Mouse (Mus musculus) embryonic facial prominence, embryonic 10.5 days (tissue): ENCODE data around the gene Esyt2. TPM values are rescaled to one million over a fixed set of nuclear protein-coding genes. Genes with fewer than 3 reads are reported as not detected.

Experiments used
- DNase-seq: peaks from one replicate; pipeline ENCODE4 v3.0.0-alpha.2; 2017; ENCODE audit warnings: low spot score
- H3K27ac ChIP-seq: fragments of 300-500 bp; sonication (generic); replicated peaks from 2 replicates; pipeline ENCODE4 v1.5.1; 2016; ENCODE audit warnings: mild to moderate bottlenecking
- H3K27me3 ChIP-seq: fragments of 300-500 bp; sonication (generic); replicated peaks from 2 replicates; pipeline ENCODE4 v1.6.1; 2016; ENCODE audit warnings: low read depth, mild to moderate bottlenecking; ENCODE audit not compliant: poor library complexity, severe bottlenecking
- H3K36me3 ChIP-seq: fragments of 300-500 bp; sonication (generic); replicated peaks from 2 replicates; pipeline ENCODE4 v1.6.1; 2016; ENCODE audit warnings: mild to moderate bottlenecking, moderate library complexity
- H3K4me1 ChIP-seq: fragments of 300-500 bp; sonication (generic); 2 replicates; pipeline ENCODE4 v1.6.1; 2016
- H3K4me3 ChIP-seq: fragments of 300-500 bp; sonication (generic); 2 replicates; pipeline ENCODE4 v1.5.1; 2016; ENCODE audit warnings: mild to moderate bottlenecking, moderate library complexity
- H3K9me3 ChIP-seq: fragments of 300-500 bp; sonication (generic); 2 replicates; pipeline ENCODE4 v1.6.1; 2016; ENCODE audit warnings: mild to moderate bottlenecking
- WGBS: fragments of 180-500 bp; shearing (Covaris S2); methylation state at CpG from one replicate; pipeline ENCODE4 v1.1.7; 2016; 5-methylcytosine and 5-hydroxymethylcytosine counted together
- polyA plus RNA-seq: library from polyadenylated mRNA; unstranded; fragments of >200 nt; fragmentation: Nextera tagmentation; extraction: Ambion mirVana; gene quantifications from 2 replicates; pipeline ENCODE4 v1.2.1, GENCODE M21; 2016

Esyt2 gene
- polyA plus RNA-seq, 1 experiment from 2014 or later = 14.0 TPM

DNA sequence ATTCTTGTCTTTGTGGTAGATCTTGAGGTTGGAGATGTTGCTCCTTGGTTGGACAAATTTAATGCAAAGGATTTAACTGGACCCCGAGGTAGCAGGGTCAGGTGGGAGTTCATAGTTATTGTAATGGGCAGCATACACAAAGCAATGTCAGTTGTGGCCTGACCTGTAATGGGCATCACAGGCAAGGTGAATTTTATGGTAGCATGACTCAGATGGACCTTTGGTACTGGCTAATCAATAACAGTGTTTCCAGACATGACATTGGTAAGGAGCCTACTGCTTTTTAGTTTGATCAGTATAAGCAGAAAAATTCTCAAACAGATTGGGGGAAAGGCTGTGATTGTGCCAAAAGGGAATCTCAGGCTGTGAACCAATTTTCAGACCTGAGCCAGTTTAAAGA is 105.8 kb downstream of the Esyt2 start:
- Histone ChIP-seq H3K4me3 (no peak overlapping the region), H3K36me3 (no peaks in the 10 kb centered on the region), H3K9me3 (no peaks in the 10 kb centered on the region), H3K4me1 (no peaks in the 10 kb centered on the region), H3K27ac (no peak overlapping the region), H3K27me3 (no peaks in the 10 kb centered on the region)
- 84% methylated on average over 1 of the region's 1 CpGs for WGBS
- DNase-seq = no peak

DNA sequence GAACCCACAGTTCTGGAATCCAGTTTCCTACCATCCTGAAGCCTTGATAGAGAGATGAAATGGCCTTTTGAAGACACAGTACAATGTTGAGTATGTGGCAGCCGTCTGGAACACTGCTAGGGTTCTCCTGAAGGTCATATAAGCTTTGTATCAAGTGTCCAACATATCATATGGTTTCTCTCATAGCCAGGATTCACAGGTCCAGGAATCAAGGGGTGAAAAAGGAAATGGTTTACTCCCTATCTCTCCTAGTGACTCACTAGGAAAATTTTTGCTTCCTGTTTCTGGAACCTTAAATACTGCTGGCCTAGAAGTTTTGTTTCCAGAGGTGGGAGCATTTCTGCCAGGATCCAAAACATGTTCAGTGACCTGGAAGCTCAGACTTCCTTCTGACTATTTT is 108.9 kb downstream of the Esyt2 start:
- Histone ChIP-seq H3K9me3 (no peaks in the 10 kb centered on the region), H3K4me3 (no peak overlapping the region), H3K27me3 (no peaks in the 10 kb centered on the region), H3K4me1 (no peaks in the 10 kb centered on the region), H3K27ac (no peak overlapping the region), H3K36me3 (no peaks in the 10 kb centered on the region)
- 58% methylated on average over 1 of the region's 1 CpGs for WGBS
- no peak for DNase-seq

DNA sequence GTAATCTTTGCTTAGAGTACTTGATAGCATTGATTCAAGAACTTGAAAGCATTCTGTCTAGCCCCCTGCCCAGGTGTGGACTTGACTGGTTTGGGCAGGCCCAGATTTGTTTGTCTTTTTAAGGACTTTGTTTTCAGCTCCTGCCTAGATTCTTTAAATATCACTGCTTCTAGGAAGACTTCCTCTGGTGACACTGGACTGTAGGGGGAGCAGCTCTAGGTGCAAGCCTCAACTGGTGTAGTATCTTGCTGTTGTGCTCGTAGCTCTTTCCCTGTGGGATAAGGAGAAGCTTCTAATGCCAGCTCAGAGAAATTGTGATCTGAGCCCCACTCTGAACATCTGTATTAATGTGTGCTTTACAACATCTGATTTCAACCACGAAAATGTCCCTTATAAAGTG is 113.3 kb downstream of the Esyt2 start:
- H3K36me3 ChIP-seq = peaks cover 2% of the 10 kb centered on the region
- no peak overlapping the region for H3K27ac ChIP-seq
- WGBS = 70% methylated on average over 2 of the region's 2 CpGs
- no peak for DNase-seq
- no peaks in the 10 kb centered on the region for H3K4me1 ChIP-seq
- H3K4me3 ChIP-seq = no peak overlapping the region
- no peaks in the 10 kb centered on the region for H3K9me3 ChIP-seq
- no peaks in the 10 kb centered on the region for H3K27me3 ChIP-seq

DNA sequence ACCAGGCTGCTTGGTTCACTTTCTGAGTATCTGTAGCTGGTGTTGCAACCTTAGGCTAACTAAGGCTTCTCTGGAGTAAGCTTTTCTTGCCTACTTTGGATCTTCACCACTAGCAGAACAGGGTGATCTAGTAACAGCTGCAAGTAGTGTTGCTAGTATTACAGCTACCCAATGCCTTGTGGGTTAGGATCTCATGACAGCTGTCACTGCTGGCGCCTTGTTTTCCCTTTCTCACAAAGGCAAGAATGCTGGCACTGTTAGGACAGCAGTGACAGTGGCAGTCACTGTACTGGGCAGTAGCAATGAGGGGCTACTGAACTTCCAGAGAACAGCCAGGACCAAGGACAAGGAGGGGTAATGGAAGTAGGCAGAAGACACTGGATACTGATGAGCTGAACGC is 114.3 kb downstream of the Esyt2 start:
- 93% methylated on average over 2 of the region's 2 CpGs for WGBS
- Histone ChIP-seq H3K4me1 (no peaks in the 10 kb centered on the region), H3K36me3 (peaks cover 7% of the 10 kb centered on the region), H3K27ac (no peak overlapping the region), H3K27me3 (no peaks in the 10 kb centered on the region), H3K4me3 (no peak overlapping the region), H3K9me3 (peaks cover 5% of the 10 kb centered on the region)
- no peak for DNase-seq

DNA sequence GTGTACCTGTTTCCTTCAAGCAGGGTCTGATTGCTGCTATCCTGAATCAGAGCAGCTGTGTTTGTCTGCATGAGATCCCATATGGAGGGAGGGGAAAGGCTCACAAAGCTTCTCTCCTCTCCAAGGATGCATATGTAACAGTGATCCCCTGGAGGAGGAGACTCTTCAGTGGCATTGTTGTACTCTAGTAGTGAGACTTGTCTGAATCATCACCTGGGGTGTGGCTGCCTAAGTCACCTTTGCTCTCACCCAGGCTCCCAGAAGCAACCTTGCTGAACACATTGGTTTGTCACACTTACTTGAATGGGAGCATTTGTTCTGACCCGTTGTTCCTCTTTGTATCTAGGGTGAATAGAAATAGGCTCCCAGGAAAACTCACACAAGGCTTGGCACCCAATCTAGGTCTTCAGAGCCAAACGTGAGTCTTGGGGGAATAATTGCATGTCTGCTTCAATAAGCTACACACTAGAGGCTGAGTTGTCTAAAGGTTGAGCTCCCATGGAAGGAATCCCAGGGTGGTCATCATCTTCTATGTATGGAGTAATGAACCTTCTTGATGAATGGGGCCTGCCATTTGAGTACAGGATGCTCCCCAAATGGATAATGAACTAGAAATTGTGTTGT is 115.2 kb downstream of the Esyt2 start:
- Histone ChIP-seq H3K27ac (no peak overlapping the region), H3K4me3 (no peak overlapping the region), H3K36me3 (peaks cover 16% of the 10 kb centered on the region), H3K9me3 (peaks cover 13% of the 10 kb centered on the region), H3K27me3 (no peaks in the 10 kb centered on the region), H3K4me1 (no peaks in the 10 kb centered on the region)
- WGBS = 79% methylated on average over 2 of the region's 2 CpGs
- no peak for DNase-seq

DNA sequence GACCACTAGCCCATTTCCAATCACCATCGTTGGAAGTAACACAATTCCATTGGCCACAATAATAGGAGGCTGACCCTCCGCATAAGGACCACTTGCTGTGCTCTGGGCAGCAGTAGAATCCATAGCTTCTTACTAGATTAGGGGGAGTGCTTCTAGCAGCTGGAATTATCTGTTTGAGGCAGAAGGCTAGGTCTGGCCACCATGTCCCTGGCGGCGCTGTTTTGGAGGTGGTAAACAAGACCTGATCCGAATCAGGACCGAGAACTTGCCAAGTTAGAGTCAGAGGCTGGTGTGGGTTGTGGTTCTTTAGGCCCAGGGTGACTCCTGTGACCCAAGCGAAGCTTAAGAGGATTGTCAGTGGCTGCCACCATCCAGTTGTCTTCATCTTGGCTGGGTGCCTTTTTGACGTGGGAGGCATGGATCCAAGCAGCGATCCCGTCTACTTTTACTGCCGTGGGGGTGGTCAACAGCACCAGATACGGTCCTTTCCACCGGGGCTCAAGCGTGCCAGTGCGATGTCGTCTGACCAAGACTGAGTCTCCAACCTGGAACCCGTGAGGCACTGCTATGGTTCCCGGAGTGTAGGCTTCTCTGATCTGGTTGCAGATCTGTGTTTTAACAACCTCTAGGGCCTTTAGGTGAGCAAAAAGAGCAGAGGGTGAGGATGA is 123.2 kb downstream of the Esyt2 start:
- Histone ChIP-seq H3K27me3 (no peaks in the 10 kb centered on the region), H3K4me3 (peak overlapping the region; percentile 89), H3K36me3 (peaks cover 70% of the 10 kb centered on the region), H3K4me1 (peaks cover 17% of the 10 kb centered on the region), H3K27ac (peak overlapping the region; percentile 93), H3K9me3 (peaks cover 46% of the 10 kb centered on the region)
- WGBS = 94% methylated on average over 18 of the region's 18 CpGs
- no peak for DNase-seq

DNA sequence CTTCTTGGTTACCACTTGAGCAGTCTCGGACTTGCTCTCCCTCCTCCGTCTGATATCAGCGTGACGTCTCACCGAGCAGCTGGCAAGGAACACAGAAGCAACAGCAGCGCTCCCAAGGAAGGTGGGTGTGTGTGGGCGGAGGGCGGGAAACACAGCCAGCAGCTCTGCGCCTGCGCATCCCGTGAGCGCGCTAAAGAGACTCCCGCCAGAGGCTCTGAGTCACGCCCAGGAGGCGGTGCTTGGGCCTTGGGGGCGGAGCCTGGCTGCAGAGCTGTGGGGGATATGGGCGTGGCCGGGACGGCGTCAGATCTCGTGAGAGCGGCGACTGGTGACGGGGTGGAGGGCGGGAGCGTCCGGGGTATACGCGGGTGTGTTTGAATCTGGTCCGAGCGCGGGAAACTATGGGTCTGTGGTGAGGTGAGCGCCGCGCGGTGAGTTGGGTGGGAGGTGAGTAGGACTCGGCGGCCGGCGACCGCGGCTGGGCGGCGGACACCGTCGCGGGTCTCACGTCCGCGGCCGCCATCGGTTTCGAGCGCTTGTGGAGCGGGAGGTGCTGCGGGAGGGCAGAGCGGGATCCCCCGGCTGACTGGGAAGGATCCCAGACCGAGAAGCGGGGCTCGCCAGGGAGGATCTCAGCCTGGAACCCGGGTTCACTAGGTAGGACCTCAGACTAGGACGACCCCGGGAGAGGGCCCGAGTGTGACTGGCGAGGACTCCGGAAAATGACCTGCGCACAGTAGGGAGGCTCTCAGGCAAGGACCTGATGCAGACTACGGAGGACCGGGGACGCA is 124.2 kb downstream of the Esyt2 start, which contains the start of gene Ncapg2:
Ncapg2 (plus strand) TSS at position 358 of the 791 bp plus-strand sequence.
- under 1% methylated on average over 72 of the region's 72 CpGs for WGBS
- Histone ChIP-seq H3K27ac (peak within 1 kb of the TSS; percentile 93), H3K4me3 (peak within 1 kb of the TSS; percentile 89), H3K4me1 (peaks cover 17% of the 10 kb centered on the region), H3K27me3 (no peaks in the 10 kb centered on the region), H3K9me3 (peaks cover 42% of the 10 kb centered on the region), H3K36me3 (peaks cover 74% of the 10 kb centered on the region)
- peak; percentile 100 for DNase-seq

DNA sequence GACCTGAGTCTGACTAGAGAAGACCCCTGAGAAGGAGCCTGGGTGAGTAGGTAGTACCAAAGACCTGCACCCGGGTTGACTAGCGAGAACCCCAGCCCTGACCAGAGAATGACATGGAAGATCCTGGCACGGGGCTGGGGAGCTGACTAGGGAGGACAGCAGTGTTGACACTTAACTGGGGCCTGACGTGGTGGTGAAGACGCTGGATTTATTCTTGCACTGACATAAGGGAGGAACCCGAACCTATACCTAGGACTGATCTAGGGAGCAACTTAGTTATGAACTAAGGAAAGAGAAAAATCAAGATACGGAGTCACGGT is 124.8 kb downstream of the Esyt2 start:
- H3K27ac ChIP-seq = peak overlapping the region; percentile 93
- H3K27me3 ChIP-seq = no peaks in the 10 kb centered on the region
- WGBS = 14% methylated on average over 8 of the region's 8 CpGs
- peak overlapping the region; percentile 89 for H3K4me3 ChIP-seq
- H3K4me1 ChIP-seq = peaks cover 17% of the 10 kb centered on the region
- peaks cover 74% of the 10 kb centered on the region for H3K36me3 ChIP-seq
- peaks cover 36% of the 10 kb centered on the region for H3K9me3 ChIP-seq
- no peak for DNase-seq

DNA sequence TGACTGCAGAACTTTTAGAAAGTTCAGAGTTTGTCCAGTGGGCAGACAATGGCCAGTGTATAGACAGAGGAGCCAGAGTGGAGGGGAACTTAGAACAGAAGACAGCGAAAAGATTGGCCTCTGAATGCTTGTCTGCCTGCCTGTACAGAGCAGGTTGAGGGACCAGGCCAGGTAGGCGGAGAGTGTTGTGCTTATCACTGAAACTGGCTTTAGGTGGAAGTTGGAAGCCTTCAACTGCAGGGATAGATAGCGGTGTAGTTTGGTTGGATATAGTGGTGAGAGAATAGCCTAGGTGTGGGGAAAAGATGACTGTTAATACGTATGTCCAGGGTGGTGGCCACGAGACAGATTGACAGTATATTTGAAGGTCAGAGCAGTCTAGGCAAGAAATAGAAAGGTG is 126.9 kb downstream of the Esyt2 start:
- Histone ChIP-seq H3K4me1 (peaks cover 17% of the 10 kb centered on the region), H3K36me3 (peaks cover 73% of the 10 kb centered on the region), H3K9me3 (peaks cover 15% of the 10 kb centered on the region), H3K27ac (no peak overlapping the region), H3K27me3 (no peaks in the 10 kb centered on the region), H3K4me3 (no peak overlapping the region)
- no peak for DNase-seq
- 96% methylated on average over 5 of the region's 5 CpGs for WGBS

DNA sequence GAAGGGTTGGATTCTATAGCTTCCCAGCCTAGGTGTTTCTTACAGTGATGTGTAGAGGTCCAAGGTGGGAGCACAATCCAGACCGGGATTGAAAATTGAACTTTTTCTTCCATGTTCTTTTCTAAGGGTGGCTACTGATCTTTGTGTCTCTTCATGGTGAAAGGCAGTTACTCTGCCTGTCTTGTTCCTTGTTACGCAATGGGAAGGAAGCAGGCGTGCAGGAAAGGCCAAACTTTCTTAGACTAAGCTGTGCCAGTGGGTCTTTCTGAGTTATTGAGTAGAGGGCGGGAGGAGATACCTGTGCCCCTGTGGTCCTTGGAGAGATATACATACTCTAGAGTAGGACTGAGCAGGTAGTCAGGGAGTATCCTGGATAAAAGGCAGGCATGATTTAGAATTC is 133.9 kb downstream of the Esyt2 start:
- no peaks in the 10 kb centered on the region for H3K27me3 ChIP-seq
- no peak overlapping the region for H3K27ac ChIP-seq
- no peaks in the 10 kb centered on the region for H3K9me3 ChIP-seq
- no peak for DNase-seq
- peaks cover 96% of the 10 kb centered on the region for H3K36me3 ChIP-seq
- H3K4me3 ChIP-seq = no peak overlapping the region
- 94% methylated on average over 4 of the region's 4 CpGs for WGBS
- no peaks in the 10 kb centered on the region for H3K4me1 ChIP-seq

DNA sequence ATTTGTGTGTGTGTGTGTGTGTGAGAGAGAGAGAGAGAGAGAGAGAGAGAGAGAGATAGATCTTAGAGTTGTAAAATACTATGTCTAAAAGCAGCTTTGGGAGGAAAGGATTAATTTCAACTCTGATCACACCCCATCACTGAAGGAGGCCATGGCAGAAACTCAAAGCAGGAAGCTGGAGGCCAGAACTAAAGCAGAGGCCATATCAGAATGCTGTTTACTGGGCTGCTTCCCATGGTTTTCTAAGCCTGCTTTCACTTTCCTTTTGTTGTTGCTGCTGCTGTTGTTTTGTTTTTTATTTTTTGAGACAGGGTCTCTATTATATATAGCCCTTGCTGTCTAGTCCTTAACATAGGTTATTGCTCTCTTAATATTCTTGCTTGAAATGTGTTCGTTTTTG is 135.5 kb downstream of the Esyt2 start:
- H3K36me3 ChIP-seq = peaks cover 96% of the 10 kb centered on the region
- H3K27ac ChIP-seq = no peak overlapping the region
- H3K4me1 ChIP-seq = no peaks in the 10 kb centered on the region
- H3K4me3 ChIP-seq = no peak overlapping the region
- no peaks in the 10 kb centered on the region for H3K9me3 ChIP-seq
- H3K27me3 ChIP-seq = no peaks in the 10 kb centered on the region
- DNase-seq = no peak
- WGBS = 84% methylated on average over 1 of the region's 1 CpGs

DNA sequence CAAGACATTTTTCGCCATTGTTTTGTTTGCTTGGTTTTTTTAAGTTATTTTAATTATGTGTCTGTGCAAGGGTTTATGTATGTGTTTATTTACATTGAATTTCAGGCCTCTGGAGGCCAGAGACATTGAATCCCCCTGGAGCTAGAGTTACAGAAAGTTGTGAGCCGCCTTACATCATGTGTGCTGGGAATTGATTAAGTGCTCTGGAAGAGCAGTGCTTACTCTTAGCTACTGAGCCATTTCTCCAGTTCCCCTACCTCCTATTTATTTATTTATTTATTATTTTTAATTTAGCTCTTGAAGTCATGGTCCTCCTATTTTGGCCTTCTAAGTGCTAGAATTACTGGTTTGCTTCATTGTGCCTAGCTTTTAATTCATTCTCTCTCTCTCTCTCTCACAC is 140.7 kb downstream of the Esyt2 start:
- DNase-seq = no peak
- peaks cover 100% of the 10 kb centered on the region for H3K36me3 ChIP-seq
- no peaks in the 10 kb centered on the region for H3K27me3 ChIP-seq
- H3K4me1 ChIP-seq = no peaks in the 10 kb centered on the region
- no peak overlapping the region for H3K27ac ChIP-seq
- WGBS = 94% methylated on average over 2 of the region's 2 CpGs
- H3K9me3 ChIP-seq = no peaks in the 10 kb centered on the region
- H3K4me3 ChIP-seq = no peak overlapping the region

DNA sequence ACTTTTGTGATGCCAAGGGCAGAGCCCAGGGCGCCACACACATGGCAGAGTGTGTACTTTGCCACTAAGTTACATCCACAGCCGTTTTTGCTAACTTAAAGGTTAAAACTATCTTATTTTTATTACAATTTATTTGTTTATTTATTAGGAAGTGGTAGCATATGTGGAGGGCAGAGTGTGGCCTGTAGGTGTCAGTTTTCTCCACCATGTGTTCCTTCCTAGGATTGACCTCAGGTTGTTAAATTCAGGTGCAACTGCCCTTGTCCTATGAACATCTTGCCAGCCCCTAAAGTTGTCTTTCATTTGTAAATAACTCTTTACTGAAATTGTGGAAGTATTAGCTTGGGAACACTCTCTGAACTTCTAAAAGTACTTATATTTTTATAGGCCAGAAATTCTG is 144.4 kb downstream of the Esyt2 start:
- Histone ChIP-seq H3K27ac (no peak overlapping the region), H3K9me3 (no peaks in the 10 kb centered on the region), H3K36me3 (peaks cover 100% of the 10 kb centered on the region), H3K27me3 (no peaks in the 10 kb centered on the region), H3K4me3 (no peak overlapping the region), H3K4me1 (no peaks in the 10 kb centered on the region)
- no peak for DNase-seq
- 88% methylated on average over 2 of the region's 2 CpGs for WGBS
